Mouse (Mus musculus) left cerebral cortex, adult 2 months (tissue): ENCODE data around the gene Pold4. TPM values are rescaled to one million over a fixed set of nuclear protein-coding genes. Genes with fewer than 3 reads are reported as not detected.
"Not testable (repeated sequence)": the region's sequence is repeated elsewhere in the genome, so short reads cannot be mapped to it uniquely, and the experiment has no call there.

Source experiments
- DNase-seq, 2 experiments: peaks; one replicate each; pipeline ENCODE4 v3.0.0; 2021 to 2022; ENCODE audit warnings: low spot score in 2 of 2, mixed read lengths in 1 of 2; ENCODE audit errors: extremely low spot score in 1 of 2
- H3K27ac ChIP-seq: fragments of 200-600 bp; 2 replicates; pipeline ENCODE4 v1.8.1; 2022
- H3K4me3 ChIP-seq: fragments of 200-600 bp; 2 replicates; pipeline ENCODE4 v1.8.1; 2022
- CTCF ChIP-seq: fragments of 200-600 bp; IDR thresholded peaks from 2 replicates; pipeline ENCODE4 v1.8.1; 2022; ENCODE audit warnings: antibody characterized with exemption, mild to moderate bottlenecking, moderate library complexity
- intact Hi-C: fragments of 180-260 bp; cut with DNase I; formaldehyde crosslinking; loops from one replicate; pipeline ENCODE4 v1.15.1; 2025
- total RNA-seq, 2 experiments: library from RNA; stranded (reverse); gene quantifications; 2 replicates each; pipeline ENCODE4 v1.2.3; 2021

The Pold4 gene
- total RNA-seq, 2 experiments from 2014 or later = 15.4 to 17.6 TPM

- Histone ChIP-seq H3K27ac (no peak overlapping the region), H3K4me3 (no peak overlapping the region)
- DNase-seq = no peak
- no peak for TF ChIP-seq CTCF
- intact Hi-C loops = no loop called here
Observed at GRCm38 (mm10) chr19:4240247-4240668, 8.6 kb downstream of the Pold4 start.

GRCm38 (mm10) chr19:4242416-4242815 is 10.7 kb downstream of the Pold4 start:
- TF ChIP-seq CTCF = no peak; the same call in 1 of the 2 replicates
- Histone ChIP-seq H3K27ac (no peak overlapping the region), H3K4me3 (no peak overlapping the region)
- intact Hi-C loops = no loop called here
- DNase-seq = no peak

GRCm38 (mm10) chr19:4244775-4245174 is 13.1 kb downstream of the Pold4 start:
- DNase-seq = no peak
- Histone ChIP-seq H3K27ac (no peak overlapping the region), H3K4me3 (no peak overlapping the region)
- intact Hi-C loops = no loop called here
- no peak for TF ChIP-seq CTCF

GRCm38 (mm10) chr19:4247010-4247409 is 15.3 kb downstream of the Pold4 start:
- TF ChIP-seq CTCF = peak; percentile 37
- DNase-seq = no peak
- H3K4me3 ChIP-seq = no peak overlapping the region
- H3K27ac ChIP-seq = no peak overlapping the region
- intact Hi-C loops = no loop called here

- DNase-seq, H3K4me3 ChIP-seq, H3K27ac ChIP-seq, intact Hi-C loops: not testable (repeated sequence)
Observed at GRCm38 (mm10) chr19:4248683-4249082, 17.0 kb downstream of the Pold4 start.

- DNase-seq = no peak
- no peak overlapping the region for H3K4me3 ChIP-seq
- no peak for TF ChIP-seq CTCF
- no peak overlapping the region for H3K27ac ChIP-seq
- intact Hi-C loops = loop anchor here (10.0 kb wide), 1 partner anchor 161 kb away; no protein-coding TSS in a partner anchor
Observed at GRCm38 (mm10) chr19:4254230-4254629, 22.5 kb downstream of the Pold4 start.

GRCm38 (mm10) chr19:4255583-4256162 is 24.0 kb downstream of the Pold4 start:
- peak; percentile 53 for TF ChIP-seq CTCF
- no peak for DNase-seq
- intact Hi-C loops = loop anchor here (10.0 kb wide), 1 partner anchor 159 kb away; no protein-coding TSS in a partner anchor
- H3K4me3 ChIP-seq = no peak overlapping the region
- no peak overlapping the region for H3K27ac ChIP-seq

- H3K4me3 ChIP-seq = peak overlapping the region; percentile 74
Observed at GRCm38 (mm10) chr19:4257216-4257896, 25.7 kb downstream of the Pold4 start.

GRCm38 (mm10) chr19:4257897-4258252 is 26.2 kb downstream of the Pold4 start:
- DNase-seq = no peak
- intact Hi-C loops = loop anchor here (1.0 to 10.0 kb wide), 3 partner anchors 48 to 157 kb away; partner anchors contain the start of gene Grk2
- no peak for TF ChIP-seq CTCF
- H3K4me3 ChIP-seq = peak overlapping the region; percentile 74
- H3K27ac ChIP-seq = peak overlapping the region; percentile 91

More at GRCm38 (mm10) chr19:4257216-4257896, 25.7 kb downstream of the Pold4 start:
- DNase-seq = peak; percentile 87 to 90
- intact Hi-C loops = loop anchor here (1.0 to 10.0 kb wide), 3 partner anchors 49 to 157 kb away; partner anchors contain the start of gene Grk2
- peak; percentile 89 for TF ChIP-seq CTCF
- peak overlapping the region; percentile 91 for H3K27ac ChIP-seq

GRCm38 (mm10) chr19:4261038-4261698 is 29.5 kb downstream of the Pold4 start:
- intact Hi-C loops = no loop called here
- Histone ChIP-seq H3K27ac (no peak overlapping the region), H3K4me3 (no peak overlapping the region)
- no peak for DNase-seq
- TF ChIP-seq CTCF = peak; percentile 11; the same call in 1 of the 2 replicates

GRCm38 (mm10) chr19:4262756-4263155 is 31.1 kb downstream of the Pold4 start:
- no peak for TF ChIP-seq CTCF
- DNase-seq = no peak
- Histone ChIP-seq H3K4me3 (no peak overlapping the region), H3K27ac (no peak overlapping the region)
- intact Hi-C loops = no loop called here

- H3K27ac ChIP-seq = no peak overlapping the region
- TF ChIP-seq CTCF = no peak
- no peak for DNase-seq
- no peak overlapping the region for H3K4me3 ChIP-seq
- intact Hi-C loops = no loop called here
Observed at GRCm38 (mm10) chr19:4263702-4264101, 32.0 kb downstream of the Pold4 start.
